Mouse (Mus musculus) stomach, embryonic 14.5 days (tissue): ENCODE measurements around the gene Ttc33. TPM values are rescaled to one million over a fixed set of nuclear protein-coding genes. Genes with fewer than 3 reads are reported as not detected.

ENCODE experiments used
- ATAC-seq: fragments of 200-750 bp; cut with Nextera tagmentation; 2 replicates; pipeline ENCODE4 v1.8.0; 2017; ENCODE audit warnings: low read depth, moderate TSS enrichment; ENCODE audit not compliant: insufficient number of reproducible peaks, insufficient read depth, low FRiP score
- H3K27ac ChIP-seq: fragments of 300-500 bp; sonication (generic); 2 replicates; pipeline ENCODE4 v1.5.1; 2014; ENCODE audit warnings: mild to moderate bottlenecking, low read length, moderate library complexity, mixed read lengths
- H3K27me3 ChIP-seq: fragments of 300-500 bp; sonication (generic); 2 replicates; pipeline ENCODE4 v1.6.1; 2014; ENCODE audit warnings: low read length, control low read depth, mixed read lengths; ENCODE audit not compliant: control insufficient read depth, insufficient read depth
- H3K36me3 ChIP-seq: fragments of 300-500 bp; sonication (generic); 2 replicates; pipeline ENCODE4 v1.6.1; 2014; ENCODE audit warnings: mild to moderate bottlenecking, control low read depth, low read length, moderate library complexity, mixed read lengths; ENCODE audit not compliant: control insufficient read depth, insufficient read depth
- H3K4me1 ChIP-seq: fragments of 300-500 bp; sonication (generic); 2 replicates; pipeline ENCODE4 v1.6.1; 2014; ENCODE audit warnings: low read length, control low read depth, mixed read lengths; ENCODE audit not compliant: control insufficient read depth, insufficient read depth
- H3K4me2 ChIP-seq: fragments of 300-500 bp; sonication (generic); replicated peaks from 2 replicates; pipeline ENCODE4 v1.6.1; 2014; ENCODE audit warnings: low read depth, low read length, control low read depth
- H3K4me3 ChIP-seq: fragments of 300-500 bp; sonication (generic); 2 replicates; pipeline ENCODE4 v1.5.1; 2014; ENCODE audit warnings: low read depth, low read length, control low read depth
- H3K9ac ChIP-seq: fragments of 300-500 bp; sonication (generic); replicated peaks from 2 replicates; pipeline ENCODE4 v1.6.1; 2014; ENCODE audit warnings: low read depth, mild to moderate bottlenecking, control low read depth, low read length, moderate library complexity, mixed read lengths
- H3K9me3 ChIP-seq: fragments of 300-500 bp; sonication (generic); 2 replicates; pipeline ENCODE4 v1.6.1; 2016; ENCODE audit warnings: low read depth, low read length, control low read depth; ENCODE audit not compliant: control insufficient read depth
- WGBS: fragments of 180-500 bp; shearing (Covaris S2); extraction: QIAGEN DNeasy Blood & Tissue Kit; methylation state at CpG from one replicate; pipeline ENCODE4 v1.1.7; 2014; 5-methylcytosine and 5-hydroxymethylcytosine counted together
- polyA plus RNA-seq: library from polyadenylated mRNA; unstranded; fragments of >200 nt; fragmentation: Nextera tagmentation; extraction: Ambion mirVana; gene quantifications from 2 replicates; pipeline ENCODE4 v1.2.1, GENCODE M21; 2014

Gene Ttc33
- polyA plus RNA-seq, 1 experiment from 2014 or later: 47.6 TPM

GRCm38 (mm10) chr15:5262095-5262667 is 76.9 kb downstream of the Ttc33 start:
- Histone ChIP-seq H3K4me2 (no peak overlapping the region), H3K36me3 (no peaks in the 10 kb centered on the region)
- ATAC-seq: no peak

DNA sequence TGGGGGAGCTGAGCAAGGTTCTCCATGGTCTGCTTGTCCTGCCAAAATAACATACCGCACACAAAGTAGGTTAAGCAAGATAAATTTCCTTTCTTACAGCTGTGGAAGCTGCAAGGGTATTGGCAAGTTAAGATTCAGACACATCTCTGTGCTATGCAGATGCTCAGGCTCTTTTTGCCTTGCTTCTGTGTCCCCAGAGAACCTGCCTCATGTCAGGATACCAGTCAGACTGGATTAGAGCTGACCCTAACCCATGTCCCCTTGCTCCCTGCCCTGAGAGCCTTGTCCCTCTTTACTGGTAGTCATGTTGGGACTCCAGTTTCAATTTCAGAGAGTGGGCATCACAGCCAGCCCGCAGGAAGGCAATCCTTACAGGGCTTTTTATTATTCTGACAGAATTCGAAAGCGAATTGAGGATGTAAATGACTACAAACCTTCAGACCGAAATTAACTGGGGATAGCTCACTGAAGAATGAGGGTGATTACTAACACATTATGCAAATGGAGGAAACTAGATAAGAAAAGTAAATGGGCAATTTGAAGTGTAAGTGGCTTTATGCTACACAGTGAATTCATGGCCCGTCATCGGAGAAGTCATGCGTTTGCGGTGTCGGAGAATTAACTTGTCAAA is 77.7 kb downstream of the Ttc33 start:
- Histone ChIP-seq H3K9ac (no peak overlapping the region), H3K4me3 (no peak overlapping the region), H3K36me3 (no peaks in the 10 kb centered on the region), H3K27ac (no peak overlapping the region), H3K4me2 (no peak overlapping the region), H3K27me3 (no peaks in the 10 kb centered on the region), H3K4me1 (peaks cover 5% of the 10 kb centered on the region; the same call in 1 of the 2 replicates), H3K9me3 (no peaks in the 10 kb centered on the region)
- 73% methylated on average over 10 of the region's 10 CpGs for WGBS
- no peak for ATAC-seq

More at GRCm38 (mm10) chr15:5262095-5262667, 76.9 kb downstream of the Ttc33 start:
- peaks cover 5% of the 10 kb centered on the region; the same call in 1 of the 2 replicates for H3K4me1 ChIP-seq
- no peak overlapping the region for H3K4me3 ChIP-seq
- no peaks in the 10 kb centered on the region for H3K27me3 ChIP-seq
- 85% methylated on average over 13 of the region's 13 CpGs for WGBS
- no peak overlapping the region for H3K27ac ChIP-seq
- H3K9ac ChIP-seq: no peak overlapping the region
- H3K9me3 ChIP-seq: no peaks in the 10 kb centered on the region

- H3K27ac ChIP-seq: no peak overlapping the region
- WGBS: 59% methylated on average over 3 of the region's 3 CpGs
Observed at GRCm38 (mm10) chr15:5266095-5266494, 80.8 kb downstream of the Ttc33 start.

More at GRCm38 (mm10) chr15:5266095-5266494, 80.8 kb downstream of the Ttc33 start:
- Histone ChIP-seq H3K9ac (no peak overlapping the region), H3K27me3 (no peaks in the 10 kb centered on the region), H3K4me2 (no peak overlapping the region), H3K9me3 (no peaks in the 10 kb centered on the region), H3K4me3 (no peak overlapping the region), H3K36me3 (no peaks in the 10 kb centered on the region), H3K4me1 (no peaks in the 10 kb centered on the region)
- no peak for ATAC-seq

Other genes starting within 250 kb of the Ttc33 start
- gene C7, start 121.8 kb upstream of the Ttc33 start, polyA plus RNA-seq: not detected in 2 replicates
- 1.9 and 2.7 TPM in 2 replicates for gene Card6, start 77.0 kb upstream of the Ttc33 start, polyA plus RNA-seq
- gene Rpl37, start 68.9 kb upstream of the Ttc33 start, polyA plus RNA-seq: 834 and 883 TPM in 2 replicates
- 25.6 and 28.3 TPM in 2 replicates for gene Prkaa1, start 41.7 kb upstream of the Ttc33 start, polyA plus RNA-seq
- gene Ptger4, start 58.7 kb downstream of the Ttc33 start, polyA plus RNA-seq: 5.1 and 5.8 TPM in 2 replicates